Mouse (Mus musculus) large intestine, adult 2 months (tissue): Measurements from ENCODE around the gene Ttc28. TPM values are rescaled to one million over a fixed set of nuclear protein-coding genes. Genes with fewer than 3 reads are reported as not detected.

ENCODE experiments used
- DNase-seq: peaks from one replicate; pipeline ENCODE4 v3.0.0-alpha.2; 2012; ENCODE audit warnings: low read depth, low spot score
- WGBS: fragments of 180-500 bp; shearing (Covaris S2); methylation state at CpG from one replicate; pipeline ENCODE4 v1.1.7; 2018; 5-methylcytosine and 5-hydroxymethylcytosine counted together
- polyA plus RNA-seq: library from polyadenylated mRNA; depleted of rRNA; stranded (reverse); fragments of >200 nt; gene quantifications from 2 replicates; pipeline ENCODE4 v1.2.3, GENCODE M21; 2012

The Ttc28 gene
- polyA plus RNA-seq, 1 experiment = 1.1 TPM

GRCm38 (mm10) chr5:111000953-111001352 lies 121.3 kb downstream of the Ttc28 start:
- DNase-seq = no peak
- 74% methylated on average over 5 of the region's 5 CpGs for WGBS

GRCm38 (mm10) chr5:111003220-111003619 lies 123.6 kb downstream of the Ttc28 start:
- DNase-seq = no peak
- WGBS = 74% methylated on average over 5 of the region's 5 CpGs

GRCm38 (mm10) chr5:111003750-111004149 lies 124.1 kb downstream of the Ttc28 start:
- 91% methylated on average over 9 of the region's 9 CpGs for WGBS
- DNase-seq = no peak

- no peak for DNase-seq
- 55% methylated on average over 14 of the region's 14 CpGs for WGBS
Measured at GRCm38 (mm10) chr5:111006272-111007135, 126.9 kb downstream of the Ttc28 start.

GRCm38 (mm10) chr5:111007136-111007500 lies 127.5 kb downstream of the Ttc28 start:
- WGBS = 69% methylated on average over 7 of the region's 7 CpGs
- DNase-seq = no peak

GRCm38 (mm10) chr5:111007900-111008299 lies 128.3 kb downstream of the Ttc28 start:
- WGBS = 66% methylated on average over 8 of the region's 8 CpGs
- DNase-seq = no peak

- DNase-seq = no peak
- 70% methylated on average over 6 of the region's 6 CpGs for WGBS
Measured at GRCm38 (mm10) chr5:111008431-111008830, 128.8 kb downstream of the Ttc28 start.

GRCm38 (mm10) chr5:111011271-111011670 lies 131.7 kb downstream of the Ttc28 start:
- DNase-seq = no peak
- WGBS = 39% methylated on average over 8 of the region's 8 CpGs

GRCm38 (mm10) chr5:111012064-111012463 lies 132.5 kb downstream of the Ttc28 start:
- WGBS = 37% methylated on average over 11 of the region's 11 CpGs
- DNase-seq = no peak

- DNase-seq = no peak
- WGBS = 51% methylated on average over 7 of the region's 7 CpGs
Measured at GRCm38 (mm10) chr5:111012587-111012986, 133.0 kb downstream of the Ttc28 start.

GRCm38 (mm10) chr5:111014960-111015359 lies 135.4 kb downstream of the Ttc28 start:
- no peak for DNase-seq
- WGBS = 87% methylated on average over 4 of the region's 4 CpGs

- WGBS = 39% methylated on average over 4 of the region's 4 CpGs
- DNase-seq = no peak
Measured at GRCm38 (mm10) chr5:111017319-111017718, 137.7 kb downstream of the Ttc28 start.

- no peak for DNase-seq
- 74% methylated on average over 9 of the region's 9 CpGs for WGBS
Measured at GRCm38 (mm10) chr5:111022339-111022738, 142.7 kb downstream of the Ttc28 start.

- DNase-seq = no peak
- WGBS = 75% methylated on average over 1 of the region's 1 CpGs
Measured at GRCm38 (mm10) chr5:111022940-111023339, 143.3 kb downstream of the Ttc28 start.

GRCm38 (mm10) chr5:111024621-111025020 lies 145.0 kb downstream of the Ttc28 start:
- DNase-seq = no peak
- 88% methylated on average over 13 of the region's 13 CpGs for WGBS

- 61% methylated on average over 14 of the region's 14 CpGs for WGBS
Measured at GRCm38 (mm10) chr5:111025476-111025875, 145.9 kb downstream of the Ttc28 start.

GRCm38 (mm10) chr5:111026209-111026608 lies 146.6 kb downstream of the Ttc28 start:
- no peak for DNase-seq
- WGBS = 65% methylated on average over 8 of the region's 8 CpGs

More at GRCm38 (mm10) chr5:111025476-111025875, 145.9 kb downstream of the Ttc28 start:
- DNase-seq = no peak

GRCm38 (mm10) chr5:111028340-111028739 lies 148.7 kb downstream of the Ttc28 start:
- DNase-seq = no peak
- WGBS = 65% methylated on average over 4 of the region's 4 CpGs

- no peak for DNase-seq
- WGBS = 71% methylated on average over 9 of the region's 9 CpGs
Measured at GRCm38 (mm10) chr5:111028952-111029351, 149.3 kb downstream of the Ttc28 start.

- DNase-seq = no peak
Measured at GRCm38 (mm10) chr5:111032687-111033295, 153.2 kb downstream of the Ttc28 start.

GRCm38 (mm10) chr5:111033489-111033888 lies 153.9 kb downstream of the Ttc28 start:
- 71% methylated on average over 4 of the region's 4 CpGs for WGBS
- no peak for DNase-seq

More at GRCm38 (mm10) chr5:111032687-111033295, 153.2 kb downstream of the Ttc28 start:
- 64% methylated on average over 10 of the region's 10 CpGs for WGBS
